Mouse (Mus musculus): Measurements from ENCODE around the gene Slc26a10.
"Not testable (repeated sequence)": the region's sequence is repeated elsewhere in the genome, so short reads cannot be mapped to it uniquely, and the experiment has no call there.

Gene Slc26a10

GRCm38 (mm10) chr10:127198492-127198891, 18.0 kb upstream of the Slc26a10 start:
- DNase-seq (ENCODE audit: low spot score): no peak

DNA sequence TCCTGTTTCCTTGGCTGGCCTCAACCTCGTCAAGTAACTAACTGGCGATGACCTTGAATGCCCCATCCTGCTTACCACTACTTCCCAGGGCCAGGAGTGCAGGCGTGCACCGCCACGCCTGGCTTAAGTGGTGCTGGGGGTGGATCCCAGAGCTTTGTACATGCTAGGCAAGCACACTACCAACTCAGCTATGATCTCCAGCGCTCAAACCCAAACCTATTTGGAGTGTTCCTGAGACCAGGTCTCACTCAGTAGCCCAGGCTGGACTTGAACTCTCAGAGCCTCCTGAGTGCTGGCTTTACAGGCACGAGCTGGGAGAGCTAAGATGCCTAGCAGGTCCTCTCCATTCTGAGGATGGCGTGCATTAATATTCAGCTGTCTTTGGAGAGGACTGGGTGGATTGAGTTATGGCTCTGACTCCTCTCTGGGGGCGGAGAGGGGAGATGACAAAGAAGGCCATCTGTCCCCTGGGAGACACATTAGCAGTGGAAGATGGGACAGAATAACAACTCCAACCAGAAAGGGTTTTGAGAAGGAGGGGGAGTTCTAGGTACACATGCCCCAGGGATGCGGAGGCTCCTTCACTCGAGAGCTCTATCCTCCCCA, 17.2 kb upstream of the Slc26a10 start:
- DNase-seq (ENCODE audit: low spot score): no peak

DNA sequence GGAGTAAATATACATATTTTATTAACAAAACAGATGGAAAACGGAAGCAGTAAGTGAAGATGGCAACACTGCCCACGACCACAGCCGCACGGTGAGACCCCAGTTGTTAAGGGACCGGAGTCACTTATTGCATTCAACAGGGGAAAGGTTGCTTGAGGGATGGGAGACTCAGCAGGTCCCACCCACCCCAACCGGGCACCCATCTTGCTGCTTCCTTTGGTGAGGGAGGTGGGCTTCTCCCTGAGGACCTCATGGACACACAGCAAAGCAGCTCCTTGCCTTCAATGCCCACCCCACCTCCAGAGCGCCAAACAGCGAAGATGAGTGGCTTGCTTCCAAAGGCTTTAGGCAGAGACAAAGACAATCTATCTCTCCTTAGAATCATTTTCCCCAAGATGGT, 16.7 kb upstream of the Slc26a10 start:
- DNase-seq (ENCODE audit: low spot score): no peak

- DNase-seq (ENCODE audit: low spot score): peak; percentile 62
These were observed 15.9 kb upstream of the Slc26a10 start for GRCm38 (mm10) chr10:127196392-127196791.

DNA sequence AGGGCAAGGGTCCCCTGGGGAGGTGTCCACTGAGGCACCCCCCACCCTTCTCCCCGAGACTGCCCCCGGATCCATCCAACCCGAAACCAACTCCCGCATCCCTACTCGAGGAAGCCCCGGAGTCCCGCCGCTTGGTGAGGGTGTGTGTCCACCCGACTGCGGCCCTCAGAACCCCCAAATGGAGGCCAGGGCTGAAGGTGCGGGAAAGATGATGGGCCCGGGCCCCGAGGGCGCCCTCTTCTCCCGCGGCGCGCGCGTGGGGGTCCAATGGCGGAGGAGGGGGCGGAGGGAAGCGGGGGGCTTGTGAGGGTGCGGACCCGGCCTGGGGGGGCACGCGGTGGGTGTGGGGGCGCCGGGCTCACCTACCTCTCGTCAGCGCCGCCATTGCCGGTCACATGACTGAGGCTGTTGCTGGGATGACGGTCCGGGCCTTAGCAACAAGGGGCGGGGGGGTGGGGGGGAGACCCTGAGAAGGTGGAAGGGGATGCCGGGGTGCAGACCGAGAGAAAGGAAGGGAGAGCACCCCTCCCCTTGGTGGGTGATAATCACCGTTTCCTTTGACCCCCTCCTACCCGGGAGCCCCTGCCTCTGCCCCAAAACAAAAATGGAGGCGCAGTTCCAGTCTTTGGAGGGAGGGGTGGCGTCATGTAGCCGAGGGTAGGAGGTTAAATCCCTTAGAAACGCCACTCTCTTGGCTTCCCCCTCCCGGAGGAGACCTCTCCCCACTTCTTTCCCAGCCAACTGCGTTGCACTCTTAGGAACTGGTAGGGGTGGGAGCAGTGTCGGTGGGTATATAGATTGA, 15.1 kb upstream of the Slc26a10 start, which contains the start of gene Dtx3:
Gene Dtx3, minus strand, starts transcription at position 401 of the 802 bp plus-strand sequence.
- DNase-seq (ENCODE audit: low spot score): no peak

DNA sequence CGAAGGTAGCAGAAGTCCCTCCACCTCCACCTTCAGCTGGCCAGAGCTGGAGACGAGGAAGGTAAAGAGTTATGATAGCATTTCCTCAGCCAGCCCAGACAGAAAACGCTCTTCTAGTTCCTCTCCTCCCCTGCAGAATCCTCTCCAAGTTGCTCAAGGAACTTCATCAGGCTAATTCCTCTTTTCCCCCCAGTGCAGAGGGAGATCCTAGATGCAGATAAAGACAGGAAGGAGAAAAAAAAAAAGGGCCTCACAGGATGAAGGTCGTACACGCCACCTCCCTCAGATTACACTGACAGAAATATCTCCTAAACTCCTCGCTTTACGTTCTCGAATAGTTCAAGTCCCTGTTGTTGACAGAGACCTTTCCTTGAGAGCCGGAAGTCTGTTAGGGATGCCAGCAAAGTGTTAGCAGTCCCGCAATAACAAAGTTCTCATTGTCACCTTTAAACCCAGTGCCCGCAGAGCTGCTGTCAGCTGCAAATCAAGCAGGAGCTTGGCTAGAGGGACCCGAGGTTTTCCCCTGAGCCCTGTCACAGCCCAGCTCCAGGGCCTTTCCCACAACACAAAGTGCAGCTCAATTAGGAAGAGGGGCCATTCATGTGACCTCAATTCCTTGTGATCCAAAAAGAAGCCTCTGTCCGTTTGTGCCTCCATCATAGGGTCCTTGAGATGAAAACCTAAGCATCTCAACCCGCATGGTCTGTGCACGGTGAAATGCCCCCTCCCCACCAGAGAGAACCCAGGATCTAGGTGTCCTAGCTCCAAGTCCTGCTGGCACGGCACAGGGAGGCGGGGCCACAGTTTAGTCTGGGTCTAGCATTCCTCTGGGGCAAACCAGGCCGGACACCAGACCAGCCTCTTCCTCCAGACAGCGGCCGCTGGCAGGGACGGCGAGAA, 14.2 kb upstream of the Slc26a10 start:
- peak; percentile 44 for DNase-seq (ENCODE audit: low spot score)

GRCm38 (mm10) chr10:127193011-127193410, 12.6 kb upstream of the Slc26a10 start:
- DNase-seq (ENCODE audit: low spot score): no peak

GRCm38 (mm10) chr10:127192057-127192328, 11.5 kb upstream of the Slc26a10 start:
- DNase-seq (ENCODE audit: low spot score): not testable (repeated sequence)

DNA sequence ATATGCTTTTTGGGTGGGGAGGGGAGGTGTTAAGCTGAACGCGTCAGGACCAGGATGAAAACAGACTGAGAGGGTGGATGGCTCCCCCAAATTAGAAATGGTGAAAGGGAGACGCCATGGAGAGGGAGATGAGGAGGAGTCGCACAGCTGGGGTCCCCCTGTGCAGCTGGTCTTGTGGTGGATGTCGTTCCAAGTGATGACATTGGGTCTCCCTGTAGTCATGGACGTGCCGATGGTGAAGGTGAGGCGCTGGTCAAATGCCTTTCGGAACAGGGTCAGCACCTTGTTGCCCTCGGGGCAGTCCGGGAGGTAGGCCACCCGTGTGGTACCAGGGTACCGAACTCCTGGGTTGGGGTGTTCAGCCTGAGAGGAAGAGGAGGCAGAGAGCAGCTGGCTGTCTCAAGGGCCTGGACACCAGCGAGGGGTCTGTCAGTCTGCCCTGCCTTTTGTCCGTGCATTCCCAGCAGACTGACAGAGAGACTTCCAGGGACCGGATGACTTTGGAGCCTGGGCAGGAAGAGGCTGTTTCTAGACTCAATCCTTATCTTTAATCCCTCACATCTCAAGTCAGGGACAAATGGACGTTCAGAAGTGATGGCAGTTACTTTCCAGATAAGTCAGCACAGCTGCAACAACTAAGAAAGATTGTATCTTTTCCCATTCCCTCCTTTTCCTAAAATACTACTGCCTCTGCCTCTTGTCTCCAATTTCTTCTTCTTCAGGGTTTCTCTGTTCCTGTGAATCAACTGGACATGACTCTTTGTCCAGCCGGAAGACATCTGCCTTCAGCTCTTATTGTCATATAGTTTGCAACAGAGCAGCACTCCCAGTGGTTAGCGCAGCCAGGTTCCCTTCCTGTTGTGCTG, 11.0 kb upstream of the Slc26a10 start:
- DNase-seq (ENCODE audit: low spot score): no peak

- no peak for DNase-seq (ENCODE audit: low spot score)
These were observed 10.1 kb upstream of the Slc26a10 start for GRCm38 (mm10) chr10:127190398-127191190.

DNA sequence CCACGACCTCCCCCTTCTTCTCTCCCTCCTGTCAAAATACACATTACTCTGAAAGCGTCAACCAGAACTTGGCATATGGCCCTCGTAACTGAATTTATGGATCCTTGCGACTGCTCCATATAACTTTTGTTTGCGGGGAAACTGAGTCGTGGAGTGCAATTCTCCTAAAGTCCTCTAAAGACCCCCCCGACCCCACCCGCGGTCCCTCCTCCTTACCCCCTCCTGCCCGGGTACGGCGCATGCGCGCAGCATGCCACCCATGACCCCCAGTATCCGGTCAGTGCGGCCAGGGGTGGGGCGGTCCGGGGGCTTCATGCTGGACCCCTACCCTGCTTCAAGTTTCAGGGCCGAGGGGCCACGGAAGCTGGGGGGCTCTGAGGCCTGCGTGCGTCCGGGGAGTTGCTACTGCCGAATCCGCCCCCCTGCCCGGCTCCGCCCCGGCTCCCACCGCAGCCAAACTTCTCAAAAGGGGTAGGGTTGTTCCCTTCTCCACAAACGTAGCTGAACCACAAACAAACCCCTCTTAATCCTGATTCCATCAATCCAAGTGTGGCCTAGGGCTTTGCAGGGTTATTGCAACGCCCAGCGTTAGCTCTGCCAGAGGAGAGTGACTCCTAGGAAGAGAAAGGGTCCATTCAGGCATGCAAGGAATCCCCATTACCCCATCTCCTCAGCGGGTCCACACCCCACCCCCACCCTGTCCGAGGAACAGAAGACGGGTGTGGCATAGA, 9.4 kb upstream of the Slc26a10 start, which contains the start of gene Arhgef25:
Gene Arhgef25, minus strand, starts transcription at position 433 of the 731 bp plus-strand sequence.
- DNase-seq (ENCODE audit: low spot score): peak; percentile 37

DNA sequence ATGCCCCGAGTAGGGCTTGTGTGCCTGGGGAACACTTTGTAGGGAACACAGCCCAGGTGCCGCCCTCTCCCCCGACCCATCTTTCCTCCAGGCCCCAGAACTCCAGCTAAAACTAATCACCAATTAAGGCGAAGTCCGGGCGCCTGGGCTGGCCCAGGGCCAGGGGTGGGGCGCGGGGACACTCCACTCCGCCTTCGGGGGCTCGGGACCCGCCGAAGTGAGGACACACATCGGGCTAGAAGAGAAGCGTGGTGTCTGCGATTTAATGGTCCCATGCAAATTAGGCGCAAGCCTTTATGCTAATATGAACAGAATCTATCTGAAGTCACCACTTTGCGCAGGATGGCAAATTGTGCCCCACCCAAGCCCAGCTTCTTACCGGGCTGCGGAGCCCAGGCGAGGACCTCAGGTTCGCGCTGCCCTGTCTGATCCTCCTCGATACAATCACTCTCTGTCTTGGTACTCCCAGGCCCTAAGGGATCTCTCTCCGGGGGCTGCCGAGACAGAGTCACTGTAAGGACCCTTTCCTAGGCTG, 8.7 kb upstream of the Slc26a10 start:
- DNase-seq (ENCODE audit: low spot score): no peak

- no peak for DNase-seq (ENCODE audit: low spot score)
These were observed 8.1 kb upstream of the Slc26a10 start for GRCm38 (mm10) chr10:127188465-127189115.

GRCm38 (mm10) chr10:127188079-127188453, 7.6 kb upstream of the Slc26a10 start:
- no peak for DNase-seq (ENCODE audit: low spot score)

GRCm38 (mm10) chr10:127187371-127188078, 7.1 kb upstream of the Slc26a10 start:
- no peak for DNase-seq (ENCODE audit: low spot score)

- no peak for DNase-seq (ENCODE audit: low spot score)
These were observed 6.0 kb upstream of the Slc26a10 start for GRCm38 (mm10) chr10:127186451-127186850.

- no peak for DNase-seq (ENCODE audit: low spot score)
These were observed 5.1 kb upstream of the Slc26a10 start for GRCm38 (mm10) chr10:127185506-127185905.

DNA sequence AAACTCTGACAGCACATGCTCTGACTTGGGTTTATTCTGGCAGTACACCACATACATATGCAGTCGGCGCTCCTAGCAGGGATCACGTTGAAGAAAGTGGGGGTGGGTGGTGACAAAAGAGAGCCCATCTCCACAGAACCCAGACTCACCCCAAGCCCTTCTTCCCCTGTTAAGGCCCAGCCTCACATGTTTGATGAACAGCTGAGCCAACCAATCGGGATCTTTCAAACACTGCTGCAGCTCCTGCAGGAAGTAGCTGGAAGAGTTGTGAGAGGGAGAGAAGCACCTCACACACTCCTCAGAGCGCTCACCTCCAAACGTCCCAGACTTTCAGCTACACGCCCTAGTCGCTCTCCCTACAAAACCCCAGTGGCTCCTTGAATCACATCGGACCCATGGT, 4.7 kb upstream of the Slc26a10 start:
- DNase-seq (ENCODE audit: low spot score): no peak

DNA sequence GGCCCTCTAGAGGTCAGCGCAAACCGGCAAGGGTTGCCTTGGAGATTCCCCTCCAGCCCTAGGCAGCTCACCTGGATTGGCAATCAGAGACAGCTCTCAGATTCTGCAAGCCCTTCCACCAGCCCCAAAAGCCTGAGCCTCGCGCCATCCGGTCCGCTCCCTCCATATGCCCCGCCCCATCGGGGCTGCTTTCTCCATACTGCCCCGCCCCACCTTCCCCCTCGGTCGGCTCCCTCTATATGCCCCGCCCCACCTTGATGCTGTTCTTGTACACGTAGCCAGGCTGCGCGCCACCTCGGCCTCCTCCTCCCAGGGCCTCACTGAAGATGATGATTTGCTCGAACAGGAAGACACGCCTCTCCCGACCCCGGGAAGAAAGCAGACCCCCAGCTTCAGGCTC, 3.3 kb upstream of the Slc26a10 start:
- no peak for DNase-seq (ENCODE audit: low spot score)
